Comparison of ENCODE assay signal across 8 mouse cellular contexts in genomic region chr10:67004527-67005042, GRCm38 (mm10).
A peak's percentile ranks its signal among the peaks of the same experiment; 100 is the strongest.
DNase-seq lines count a peak whose midpoint lies in the region; ATAC-seq lines count a peak whose summit lies in the region.

No protein-coding gene starts in this region.

- no peak for ATAC-seq in embryonic facial prominence, embryonic 14.5 days (ENCODE audit: low read depth)
- ATAC-seq in hindbrain, embryonic 12.5 days (ENCODE audit: low FRiP score) = peak; percentile 17; the same call in 1 of the 2 replicates
- ATAC-seq in limb, embryonic 11.5 days (ENCODE audit: insufficient number of reproducible peaks, low FRiP score, low TSS enrichment, low read depth) = peak; percentile 29; the same call in 1 of the 2 replicates
- ATAC-seq in midbrain, embryonic 12.5 days (ENCODE audit: low FRiP score, low read depth) = no peak

- peaks cover 32% of the 10 kb centered on the region for H3K4me1 ChIP-seq in embryonic facial prominence, embryonic 14.5 days (ENCODE audit: control insufficient read depth, insufficient read depth, low read length)
- peaks cover 27% of the 10 kb centered on the region for H3K4me1 ChIP-seq in hindbrain, embryonic 12.5 days
- H3K4me1 ChIP-seq in limb, embryonic 11.5 days (ENCODE audit: control insufficient read depth, insufficient read depth, low read length) = peaks cover 15% of the 10 kb centered on the region
- peaks cover 29% of the 10 kb centered on the region for H3K4me1 ChIP-seq in midbrain, embryonic 12.5 days

- H3K27me3 ChIP-seq in embryonic facial prominence, embryonic 14.5 days (replicated peaks; ENCODE audit: control insufficient read depth, insufficient read depth, low read length) = no peaks in the 10 kb centered on the region
- no peaks in the 10 kb centered on the region for H3K27me3 ChIP-seq in hindbrain, embryonic 12.5 days
- H3K27me3 ChIP-seq in limb, embryonic 11.5 days (ENCODE audit: control insufficient read depth, insufficient read depth, low read length) = no peaks in the 10 kb centered on the region
- H3K27me3 ChIP-seq in midbrain, embryonic 12.5 days = peaks cover 5% of the 10 kb centered on the region; the same call in 1 of the 2 replicates

- WGBS in embryonic facial prominence, embryonic 14.5 days = 3% methylated on average over 12 of the region's 12 CpGs
- 4% methylated on average over 12 of the region's 12 CpGs for WGBS in hindbrain, embryonic 12.5 days
- 1% methylated on average over 12 of the region's 12 CpGs for WGBS in limb, embryonic 11.5 days
- WGBS in midbrain, embryonic 12.5 days = 4% methylated on average over 12 of the region's 12 CpGs

- peak overlapping the region; percentile 57 for H3K9ac ChIP-seq in embryonic facial prominence, embryonic 14.5 days (ENCODE audit: low read depth, low read length)
- H3K9ac ChIP-seq in hindbrain, embryonic 12.5 days = no peak overlapping the region
- no peak overlapping the region; the same call in 1 of the 2 replicates for H3K9ac ChIP-seq in limb, embryonic 11.5 days (ENCODE audit: low read length)
- H3K9ac ChIP-seq in midbrain, embryonic 12.5 days (replicated peaks) = peak overlapping the region; percentile 24; the same call in 1 of the 2 replicates

- H3K4me2 ChIP-seq in embryonic facial prominence, embryonic 14.5 days (ENCODE audit: low read depth, low read length) = peak overlapping the region; percentile 68
- H3K4me2 ChIP-seq in hindbrain, embryonic 12.5 days (replicated peaks) = peak overlapping the region; percentile 52
- peak overlapping the region; percentile 53 for H3K4me2 ChIP-seq in limb, embryonic 11.5 days (ENCODE audit: low read depth, severe bottlenecking)
- peak overlapping the region; percentile 51 for H3K4me2 ChIP-seq in midbrain, embryonic 12.5 days (replicated peaks)

- peak overlapping the region; percentile 96 for H3K27ac ChIP-seq in embryonic facial prominence, embryonic 14.5 days (replicated peaks; ENCODE audit: low read depth, low read length)
- peak overlapping the region; percentile 79 for H3K27ac ChIP-seq in hindbrain, embryonic 12.5 days
- H3K27ac ChIP-seq in limb, embryonic 11.5 days (replicated peaks; ENCODE audit: low read depth, low read length) = peak overlapping the region; percentile 97
- peak overlapping the region; percentile 83 for H3K27ac ChIP-seq in midbrain, embryonic 12.5 days (replicated peaks)

- peak overlapping the region; percentile 34 for H3K4me3 ChIP-seq in embryonic facial prominence, embryonic 14.5 days (ENCODE audit: low read depth, low read length)
- peak overlapping the region; percentile 26 for H3K4me3 ChIP-seq in hindbrain, embryonic 12.5 days
- 0 out of 2 replicates have a peak overlapping the region, but pooled peaks have one; percentile 6 for H3K4me3 ChIP-seq in limb, embryonic 11.5 days (ENCODE audit: low read depth, low read length)
- peak overlapping the region; percentile 29 for H3K4me3 ChIP-seq in midbrain, embryonic 12.5 days

- H3K9me3 ChIP-seq in embryonic facial prominence, embryonic 14.5 days (ENCODE audit: control insufficient read depth, low read length) = no peaks in the 10 kb centered on the region
- H3K9me3 ChIP-seq in hindbrain, embryonic 12.5 days (replicated peaks) = no peaks in the 10 kb centered on the region
- H3K9me3 ChIP-seq in limb, embryonic 11.5 days (ENCODE audit: control insufficient read depth, low read length) = no peaks in the 10 kb centered on the region
- H3K9me3 ChIP-seq in midbrain, embryonic 12.5 days = no peaks in the 10 kb centered on the region

- H3K36me3 ChIP-seq in embryonic facial prominence, embryonic 14.5 days (ENCODE audit: control insufficient read depth, insufficient read depth, low read length) = no peaks in the 10 kb centered on the region
- H3K36me3 ChIP-seq in hindbrain, embryonic 12.5 days = no peaks in the 10 kb centered on the region
- H3K36me3 ChIP-seq in limb, embryonic 11.5 days (ENCODE audit: control insufficient read depth, insufficient read depth, low read length) = no peaks in the 10 kb centered on the region
- no peaks in the 10 kb centered on the region; the same call in 1 of the 2 replicates for H3K36me3 ChIP-seq in midbrain, embryonic 12.5 days

- peak; percentile 14 for DNase-seq in retina, postnatal 1 day
- DNase-seq in retina, embryonic 14.5 days (ENCODE audit: low spot score) = no peak
- DNase-seq in embryonic facial prominence, embryonic 14.5 days (ENCODE audit: low spot score) = peak; percentile 61
- peak; percentile 78 for DNase-seq in limb, embryonic 11.5 days (ENCODE audit: low spot score)
- DNase-seq in thymus, postnatal 10 days (ENCODE audit: low spot score in 2 of 2) = peak; percentile 9 to 23
- no peak for DNase-seq in ovary, postnatal 14 days (ENCODE audit: low spot score)

Comparison
In these comparisons a context has a peak if more than half of its experiments do, and no peak if none do; other contexts are left out.
1. DNase-seq: peak in retina, postnatal 1 day (single experiment), embryonic facial prominence, embryonic 14.5 days (single experiment), limb, embryonic 11.5 days (single experiment) and thymus, postnatal 10 days (2 of 2); none in retina, embryonic 14.5 days (single experiment) and ovary, postnatal 14 days (single experiment).
2. ATAC-seq: peak in hindbrain, embryonic 12.5 days (single experiment) and limb, embryonic 11.5 days (single experiment); none in embryonic facial prominence, embryonic 14.5 days (single experiment) and midbrain, embryonic 12.5 days (single experiment).
3. H3K9ac ChIP-seq: peak in embryonic facial prominence, embryonic 14.5 days (single experiment) and midbrain, embryonic 12.5 days (single experiment); none in hindbrain, embryonic 12.5 days (single experiment) and limb, embryonic 11.5 days (single experiment).
4. Peak in every context shown above with its lines, with median percentiles within 50 percentile points of each other: H3K27ac ChIP-seq, H3K4me2 ChIP-seq and H3K4me3 ChIP-seq.